Mouse (Mus musculus) heart, postnatal 36 days (tissue): ENCODE measurements around the gene Hyal1. TPM values are rescaled to one million over a fixed set of nuclear protein-coding genes. Genes with fewer than 3 reads are reported as not detected.

Experiments
- total RNA-seq, 2 experiments: library from RNA; stranded (reverse); gene quantifications; 2 replicates each; pipeline ENCODE4 v1.2.3; 2021

Hyal1 gene
- total RNA-seq, 2 experiments from 2014 or later: 5.1 to 5.7 TPM

Other genes starting within 250 kb of the Hyal1 start
- 10 to 100 TPM; 22.3 to 22.6 TPM for gene Hemk1, start 238.6 kb upstream of the Hyal1 start, total RNA-seq
- gene 6430571L13Rik, start 236.3 kb upstream of the Hyal1 start, total RNA-seq: 1 to 10 TPM; 4.2 to 5.3 TPM
- gene Cacna2d2, start 177.3 kb upstream of the Hyal1 start, total RNA-seq: 10 to 100 TPM; 10.5 to 13.3 TPM
- 10 to 100 TPM; 22.7 to 26.8 TPM for gene Tmem115, start 43.0 kb upstream of the Hyal1 start, total RNA-seq
- gene Cyb561d2, start 34.7 kb upstream of the Hyal1 start, total RNA-seq: 1 to 10 TPM; 4.7 to 5.3 TPM
- gene Nprl2, start 34.7 kb upstream of the Hyal1 start, total RNA-seq: 10 to 100 TPM; 17.5 to 18.5 TPM
- gene Zmynd10, start 29.6 kb upstream of the Hyal1 start, total RNA-seq: not detected
- gene Rassf1, start 25.4 kb upstream of the Hyal1 start, total RNA-seq: 10 to 100 TPM; 16.5 to 17.3 TPM
- gene Tusc2, start 13.7 kb upstream of the Hyal1 start, total RNA-seq: 10 to 100 TPM; 35.1 to 35.3 TPM
- gene Hyal2, start 9.0 kb upstream of the Hyal1 start, total RNA-seq: 10 to 100 TPM; 36.4 to 39.0 TPM
- gene Naa80, start 2.0 kb downstream of the Hyal1 start, total RNA-seq: 10 to 100 TPM; 16.6 to 19.1 TPM
- under 1 TPM; 0.36 to 0.46 TPM for gene Hyal3, start 3.9 kb downstream of the Hyal1 start, total RNA-seq
- gene Ifrd2, start 10.7 kb downstream of the Hyal1 start, total RNA-seq: 10 to 100 TPM; 48.4 to 51.2 TPM
- gene Sema3b, start 32.3 kb downstream of the Hyal1 start, total RNA-seq: 10 to 100 TPM; 18.5 to 22.0 TPM
- gene Gnai2, start 58.4 kb downstream of the Hyal1 start, total RNA-seq: 100 to 1,000 TPM; 248 to 259 TPM
- gene Slc38a3, start 92.6 kb downstream of the Hyal1 start, total RNA-seq: 10 to 100 TPM; 66.0 to 80.3 TPM
- gene Gnat1, start 102.8 kb downstream of the Hyal1 start, total RNA-seq: not detected
- gene Sema3f, start 133.5 kb downstream of the Hyal1 start, total RNA-seq: 10 to 100 TPM; 16.0 to 16.9 TPM
- 10 to 100 TPM; 47.2 to 52.6 TPM for gene Rbm5, start 194.1 kb downstream of the Hyal1 start, total RNA-seq